Mouse (Mus musculus) forebrain, embryonic 15.5 days (tissue): ENCODE data around the gene Mb. TPM values are rescaled to one million over a fixed set of nuclear protein-coding genes. Genes with fewer than 3 reads are reported as not detected.

Experiments used
- ATAC-seq: fragments of 200-750 bp; cut with Nextera tagmentation; replicated peaks from 2 replicates; pipeline ENCODE4 v1.8.0; 2017; ENCODE audit warnings: mild to moderate bottlenecking, moderate TSS enrichment, moderate library complexity
- H3K27ac ChIP-seq: fragments of 300-500 bp; sonication (generic); replicated peaks from 2 replicates; pipeline ENCODE4 v1.5.1; 2015; ENCODE audit warnings: mild to moderate bottlenecking, inconsistent platforms
- H3K27me3 ChIP-seq: fragments of 300-500 bp; sonication (generic); 2 replicates; pipeline ENCODE4 v1.6.1; 2015; ENCODE audit warnings: inconsistent platforms
- H3K36me3 ChIP-seq: fragments of 300-500 bp; sonication (generic); 2 replicates; pipeline ENCODE4 v1.6.1; 2015; ENCODE audit warnings: mild to moderate bottlenecking, inconsistent platforms
- H3K4me1 ChIP-seq: fragments of 300-500 bp; sonication (generic); 2 replicates; pipeline ENCODE4 v1.6.1; 2015; ENCODE audit warnings: inconsistent platforms
- H3K4me2 ChIP-seq: fragments of 300-500 bp; sonication (generic); replicated peaks from 2 replicates; pipeline ENCODE4 v1.6.1; 2015; ENCODE audit warnings: mild to moderate bottlenecking, inconsistent platforms
- H3K4me3 ChIP-seq: fragments of 300-500 bp; sonication (generic); 2 replicates; pipeline ENCODE4 v1.5.1; 2015; ENCODE audit warnings: mild to moderate bottlenecking, inconsistent platforms
- H3K9ac ChIP-seq: fragments of 300-500 bp; sonication (generic); replicated peaks from 2 replicates; pipeline ENCODE4 v1.6.1; 2015; ENCODE audit warnings: mild to moderate bottlenecking, inconsistent platforms
- H3K9me3 ChIP-seq: fragments of 300-500 bp; sonication (generic); 2 replicates; pipeline ENCODE4 v1.6.1; 2016; ENCODE audit warnings: inconsistent platforms
- WGBS: fragments of 180-500 bp; shearing (Covaris S2); methylation state at CpG from one replicate; pipeline ENCODE4 v1.1.7; 2015; ENCODE audit warnings: mixed read lengths; 5-methylcytosine and 5-hydroxymethylcytosine counted together
- polyA plus RNA-seq: library from polyadenylated mRNA; unstranded; fragments of >200 nt; fragmentation: Nextera tagmentation; extraction: Ambion mirVana; gene quantifications from 2 replicates; pipeline ENCODE4 v1.2.1, GENCODE M21; 2015

Mb gene
- 0.31 TPM in 1 of 2 replicates, not detected in the other for polyA plus RNA-seq

GRCm38 (mm10) chr15:77050570-77050969, at the start of gene Mb:
Mb (minus strand) TSS chr15:77050670.
- WGBS = 93% methylated on average over 10 of the region's 10 CpGs
- Histone ChIP-seq H3K4me2 (no peak within 1 kb of the TSS), H3K27ac (no peak within 1 kb of the TSS), H3K27me3 (no peaks in the 10 kb centered on the region), H3K36me3 (no peaks in the 10 kb centered on the region), H3K9me3 (no peaks in the 10 kb centered on the region), H3K4me3 (no peak within 1 kb of the TSS), H3K9ac (no peak within 1 kb of the TSS), H3K4me1 (no peaks in the 10 kb centered on the region)
- ATAC-seq = no peak

GRCm38 (mm10) chr15:77099756-77100155, 49.3 kb upstream of the Mb start:
- Histone ChIP-seq H3K9ac (no peak overlapping the region), H3K9me3 (no peaks in the 10 kb centered on the region), H3K36me3 (peaks cover 44% of the 10 kb centered on the region), H3K27me3 (no peaks in the 10 kb centered on the region), H3K4me3 (no peak overlapping the region), H3K27ac (no peak overlapping the region), H3K4me2 (no peak overlapping the region), H3K4me1 (peaks cover 6% of the 10 kb centered on the region)
- 64% methylated on average over 3 of the region's 3 CpGs for WGBS
- ATAC-seq = no peak

- H3K27ac ChIP-seq = 0 out of 2 replicates have a peak overlapping the region, but pooled peaks have one; percentile 12
- peaks cover 59% of the 10 kb centered on the region for H3K36me3 ChIP-seq
- H3K27me3 ChIP-seq = no peaks in the 10 kb centered on the region
- H3K9me3 ChIP-seq = no peaks in the 10 kb centered on the region
- no peak for ATAC-seq
- no peak overlapping the region for H3K4me2 ChIP-seq
- no peaks in the 10 kb centered on the region for H3K4me1 ChIP-seq
- H3K4me3 ChIP-seq = no peak overlapping the region
- 80% methylated on average over 6 of the region's 6 CpGs for WGBS
- H3K9ac ChIP-seq = no peak overlapping the region
Observed at GRCm38 (mm10) chr15:77097358-77097757, 46.9 kb upstream of the Mb start.

- peaks cover 58% of the 10 kb centered on the region for H3K36me3 ChIP-seq
- no peak for ATAC-seq
- no peak overlapping the region for H3K9ac ChIP-seq
- no peaks in the 10 kb centered on the region for H3K27me3 ChIP-seq
- 94% methylated on average over 1 of the region's 1 CpGs for WGBS
- no peaks in the 10 kb centered on the region for H3K9me3 ChIP-seq
- H3K4me2 ChIP-seq = no peak overlapping the region
- H3K27ac ChIP-seq = no peak overlapping the region
- H3K4me1 ChIP-seq = no peaks in the 10 kb centered on the region
- no peak overlapping the region for H3K4me3 ChIP-seq
Observed at GRCm38 (mm10) chr15:77095216-77095615, 44.7 kb upstream of the Mb start.

GRCm38 (mm10) chr15:77094431-77094830, 44.0 kb upstream of the Mb start:
- Histone ChIP-seq H3K27ac (no peak overlapping the region), H3K9ac (no peak overlapping the region), H3K4me3 (no peak overlapping the region), H3K36me3 (peaks cover 58% of the 10 kb centered on the region), H3K4me2 (no peak overlapping the region), H3K9me3 (no peaks in the 10 kb centered on the region), H3K4me1 (0 out of 2 replicates have a peak, but pooled peaks cover 5% of the 10 kb centered on the region), H3K27me3 (no peaks in the 10 kb centered on the region)
- 96% methylated on average over 13 of the region's 13 CpGs for WGBS
- ATAC-seq = no peak

GRCm38 (mm10) chr15:77091394-77091793, 40.9 kb upstream of the Mb start:
- H3K9me3 ChIP-seq = no peaks in the 10 kb centered on the region
- WGBS = 73% methylated on average over 4 of the region's 4 CpGs
- 0 out of 2 replicates have a peak overlapping the region, but pooled peaks have one; percentile 17 for H3K27ac ChIP-seq
- no peak for ATAC-seq
- no peaks in the 10 kb centered on the region for H3K27me3 ChIP-seq
- no peak overlapping the region for H3K9ac ChIP-seq
- H3K36me3 ChIP-seq = peaks cover 47% of the 10 kb centered on the region; the same call in 1 of the 2 replicates
- H3K4me2 ChIP-seq = no peak overlapping the region
- no peak overlapping the region for H3K4me3 ChIP-seq
- 0 out of 2 replicates have a peak, but pooled peaks cover 5% of the 10 kb centered on the region for H3K4me1 ChIP-seq

- Histone ChIP-seq H3K4me1 (0 out of 2 replicates have a peak, but pooled peaks cover 5% of the 10 kb centered on the region), H3K36me3 (peaks cover 52% of the 10 kb centered on the region; the same call in 1 of the 2 replicates), H3K27me3 (no peaks in the 10 kb centered on the region), H3K4me2 (no peak overlapping the region), H3K4me3 (no peak overlapping the region), H3K27ac (no peak overlapping the region), H3K9me3 (no peaks in the 10 kb centered on the region), H3K9ac (no peak overlapping the region)
- WGBS = 89% methylated on average over 5 of the region's 5 CpGs
- no peak for ATAC-seq
Observed at GRCm38 (mm10) chr15:77090531-77090930, 40.1 kb upstream of the Mb start.

GRCm38 (mm10) chr15:77089249-77089648, 38.8 kb upstream of the Mb start:
- 0 out of 2 replicates have a peak, but pooled peaks cover 5% of the 10 kb centered on the region for H3K4me1 ChIP-seq
- H3K27me3 ChIP-seq = no peaks in the 10 kb centered on the region
- H3K36me3 ChIP-seq = peaks cover 54% of the 10 kb centered on the region; the same call in 1 of the 2 replicates
- H3K9me3 ChIP-seq = no peaks in the 10 kb centered on the region
- H3K27ac ChIP-seq = no peak overlapping the region
- 77% methylated on average over 11 of the region's 11 CpGs for WGBS
- no peak overlapping the region for H3K4me2 ChIP-seq
- H3K9ac ChIP-seq = no peak overlapping the region
- H3K4me3 ChIP-seq = no peak overlapping the region
- ATAC-seq = no peak

GRCm38 (mm10) chr15:77086488-77086887, 36.0 kb upstream of the Mb start:
- Histone ChIP-seq H3K4me3 (no peak overlapping the region), H3K4me1 (0 out of 2 replicates have a peak, but pooled peaks cover 5% of the 10 kb centered on the region), H3K27ac (no peak overlapping the region), H3K9ac (no peak overlapping the region), H3K9me3 (no peaks in the 10 kb centered on the region), H3K27me3 (no peaks in the 10 kb centered on the region), H3K36me3 (peaks cover 60% of the 10 kb centered on the region), H3K4me2 (no peak overlapping the region)
- no peak for ATAC-seq
- 95% methylated on average over 1 of the region's 1 CpGs for WGBS

GRCm38 (mm10) chr15:77085818-77086217, 35.3 kb upstream of the Mb start:
- Histone ChIP-seq H3K9me3 (no peaks in the 10 kb centered on the region), H3K4me3 (no peak overlapping the region), H3K4me2 (no peak overlapping the region), H3K4me1 (0 out of 2 replicates have a peak, but pooled peaks cover 6% of the 10 kb centered on the region), H3K27ac (no peak overlapping the region), H3K36me3 (peaks cover 59% of the 10 kb centered on the region), H3K9ac (no peak overlapping the region), H3K27me3 (no peaks in the 10 kb centered on the region)
- ATAC-seq = no peak
- WGBS = 92% methylated on average over 7 of the region's 7 CpGs

GRCm38 (mm10) chr15:77081454-77081853, 31.0 kb upstream of the Mb start:
- ATAC-seq = no peak

GRCm38 (mm10) chr15:77080684-77081254, 30.3 kb upstream of the Mb start:
- no peaks in the 10 kb centered on the region for H3K9me3 ChIP-seq
- no peak overlapping the region for H3K4me2 ChIP-seq
- 78% methylated on average over 14 of the region's 14 CpGs for WGBS
- 0 out of 2 replicates have a peak, but pooled peaks cover 14% of the 10 kb centered on the region for H3K4me1 ChIP-seq
- no peak overlapping the region for H3K27ac ChIP-seq
- no peak for ATAC-seq
- H3K36me3 ChIP-seq = peaks cover 59% of the 10 kb centered on the region
- no peaks in the 10 kb centered on the region for H3K27me3 ChIP-seq
- no peak overlapping the region for H3K9ac ChIP-seq
- no peak overlapping the region for H3K4me3 ChIP-seq

More at GRCm38 (mm10) chr15:77081454-77081853, 31.0 kb upstream of the Mb start:
- no peak overlapping the region for H3K4me3 ChIP-seq
- H3K27me3 ChIP-seq = no peaks in the 10 kb centered on the region
- 90% methylated on average over 5 of the region's 5 CpGs for WGBS
- 0 out of 2 replicates have a peak, but pooled peaks cover 14% of the 10 kb centered on the region for H3K4me1 ChIP-seq
- no peak overlapping the region for H3K9ac ChIP-seq
- H3K9me3 ChIP-seq = no peaks in the 10 kb centered on the region
- H3K36me3 ChIP-seq = peaks cover 59% of the 10 kb centered on the region
- H3K4me2 ChIP-seq = no peak overlapping the region
- H3K27ac ChIP-seq = no peak overlapping the region
